ENCODE assay signal across 22 mouse cellular contexts in genomic region chr6:5180645-5181044, GRCm38 (mm10). TPM values are rescaled to one million over a fixed set of nuclear protein-coding genes. Genes with fewer than 3 reads are reported as not detected.
"Had no signal": no experiment of that assay in that cellular context is flagged by ENCODE, and none has a peak within 500 bp of the region (broad histone marks: within the 10 kb centered on the region; RNA-seq: fewer than 3 reads in every experiment).

No protein-coding gene starts in this region.

- H3K9ac ChIP-seq: kidney, embryonic 15.5 days; limb, embryonic 12.5 days; liver, embryonic 13.5 days; midbrain, embryonic 13.5 days; stomach, embryonic 15.5 days had no signal

- H3K36me3 ChIP-seq: kidney, embryonic 15.5 days; limb, embryonic 12.5 days; liver, embryonic 13.5 days; midbrain, embryonic 13.5 days; stomach, embryonic 15.5 days had no signal

- H3K27me3 ChIP-seq: kidney, embryonic 15.5 days; limb, embryonic 12.5 days; midbrain, embryonic 13.5 days; stomach, embryonic 15.5 days had no signal

- H3K9me3 ChIP-seq: kidney, embryonic 15.5 days; limb, embryonic 12.5 days; liver, embryonic 13.5 days; midbrain, embryonic 13.5 days; stomach, embryonic 15.5 days had no signal

- DNase-seq: kidney, adult 8-10 months; kidney, postnatal 10 days; kidney, postnatal 36 days; layer of hippocampus, postnatal 36 days; liver; liver, embryonic 13.5 days; lung, adult 2 months; lung, postnatal 14 days; lung, postnatal 4 days; right cerebral cortex, postnatal 14 days; right cerebral cortex, postnatal 4 days; thymus, adult 18-20 months; thymus, postnatal 36 days had no signal

- H3K4me1 ChIP-seq: stomach, embryonic 15.5 days had no signal

- H3K4me2 ChIP-seq: kidney, embryonic 15.5 days; limb, embryonic 12.5 days; liver, embryonic 13.5 days; midbrain, embryonic 13.5 days; stomach, embryonic 15.5 days had no signal

- H3K4me3 ChIP-seq: kidney, embryonic 15.5 days; left cerebral cortex, adult 2 months; limb, embryonic 12.5 days; liver, embryonic 13.5 days; midbrain, embryonic 13.5 days; stomach, embryonic 15.5 days had no signal

- ATAC-seq: midbrain, embryonic 13.5 days; midbrain, embryonic 16.5 days had no signal

- H3K27ac ChIP-seq: kidney, embryonic 15.5 days; left cerebral cortex, adult 2 months; limb, embryonic 12.5 days; liver, embryonic 13.5 days; midbrain, embryonic 13.5 days; stomach, embryonic 15.5 days had no signal

RNA-seq across cellular contexts. Expression of gene Pon1, which starts 13.1 kb away (rescaled TPM):
- polyA plus RNA-seq: kidney, embryonic 15.5 days; limb, embryonic 12.5 days; neural tube, embryonic 11.5 days; neural tube, embryonic 14.5 days; testis, adult 2 months had no signal
